Mouse (Mus musculus): ENCODE measurements at regions not wholly inside any gene's neighbourhood (a gene's known extent, or its start where the extent isn't known, plus 50 kb on each side); places are given as distances from the start of the nearest gene placed in this dataset.

DNA sequence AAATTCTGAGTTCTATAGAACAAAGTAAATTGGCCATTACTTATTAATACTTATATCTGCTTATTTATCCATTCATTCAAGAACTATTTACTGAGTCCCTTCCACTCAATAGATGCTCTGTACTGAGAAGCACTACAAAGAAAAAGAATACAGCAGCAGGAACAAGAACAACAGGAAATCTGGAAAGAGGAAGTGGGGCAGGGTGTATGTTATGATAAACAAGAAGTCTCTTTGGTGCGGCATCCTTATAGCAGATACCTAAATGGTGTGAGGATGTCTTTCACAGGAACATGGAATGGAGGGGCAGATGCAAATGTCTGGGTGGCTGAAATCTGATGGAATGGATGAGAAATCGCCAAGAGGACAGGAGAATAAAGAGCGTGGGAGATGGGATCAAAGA lies 208.5 kb upstream of the Zc3h12c start:
- no peak for DNase-seq

DNA sequence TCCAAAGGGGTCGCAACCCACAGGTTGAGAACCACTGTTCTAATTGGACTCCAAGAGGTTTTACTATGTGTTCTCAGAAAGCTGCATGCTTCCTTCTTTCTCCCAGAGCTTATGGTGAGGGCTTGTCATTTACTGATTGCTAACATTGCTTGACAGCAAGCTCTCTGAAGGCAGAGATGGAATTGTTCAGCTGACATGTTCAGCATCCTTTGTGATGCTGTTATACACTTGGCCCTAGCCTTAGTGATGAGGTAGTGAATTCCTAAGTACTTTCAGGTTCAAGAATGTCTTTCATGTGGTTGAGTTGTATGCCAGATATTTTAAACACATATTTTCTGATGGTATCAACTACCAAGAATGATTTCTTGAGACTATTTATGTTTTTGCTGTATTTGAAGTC lies 202.9 kb upstream of the Zc3h12c start:
- DNase-seq: no peak

DNA sequence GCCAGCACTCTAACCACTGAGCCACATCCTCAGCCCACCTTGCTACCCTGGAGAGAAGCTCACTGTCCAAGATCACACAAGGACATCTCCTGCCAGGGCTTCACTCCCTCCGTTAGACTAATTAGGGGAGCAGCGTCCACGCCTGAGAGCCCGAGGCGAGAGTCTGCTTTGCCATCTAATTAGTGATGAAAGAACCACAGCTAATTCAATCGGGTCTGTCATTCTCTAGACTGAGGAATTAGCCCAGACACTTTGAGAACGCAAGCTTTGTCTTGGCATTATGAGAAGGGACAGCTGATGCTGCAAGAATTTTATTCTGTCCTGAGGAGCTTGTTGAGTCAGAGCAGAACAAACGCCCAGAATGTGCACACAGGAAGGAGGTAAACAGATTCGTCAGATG lies 200.5 kb upstream of the Zc3h12c start:
- peak; percentile 22 for DNase-seq

DNA sequence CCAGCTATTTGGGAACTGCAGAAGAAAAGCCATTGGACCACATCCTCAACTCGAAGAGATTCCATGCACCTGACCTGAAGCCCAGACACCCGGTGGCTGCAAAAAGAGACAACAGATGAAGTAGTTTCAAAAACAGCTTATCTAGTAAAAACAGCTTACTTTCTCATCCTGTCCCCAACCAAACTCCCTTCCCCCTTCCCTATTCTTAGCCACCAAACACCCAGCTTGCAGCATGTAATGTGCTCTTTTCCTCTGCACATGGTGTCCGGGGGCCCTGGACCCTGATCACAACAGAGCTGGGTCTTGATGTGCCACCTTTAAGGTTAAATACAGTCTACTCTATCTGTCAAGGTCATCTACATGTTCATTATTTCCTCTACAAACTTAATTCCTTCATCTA lies 199.7 kb upstream of the Zc3h12c start:
- DNase-seq: no peak

DNA sequence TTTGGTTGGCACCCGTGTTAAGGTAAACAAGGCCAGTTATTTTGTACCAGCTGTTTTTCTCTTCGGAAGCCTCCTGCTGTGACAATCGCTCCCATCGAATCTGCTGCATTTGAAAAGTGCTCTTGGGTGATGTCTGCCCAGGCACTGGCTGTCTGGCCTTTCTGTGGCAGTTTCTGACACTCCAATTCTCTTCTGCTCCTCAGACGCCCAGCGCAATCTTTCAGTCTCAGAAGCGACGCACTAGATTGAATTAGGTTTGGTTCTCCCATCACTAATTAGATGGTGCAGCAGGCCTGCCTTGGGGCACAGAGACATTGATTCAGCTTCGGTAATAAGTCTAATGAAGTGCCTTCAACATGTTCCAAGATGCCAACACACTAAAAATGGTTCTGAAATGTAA lies 197.7 kb upstream of the Zc3h12c start:
- no peak for DNase-seq

DNA sequence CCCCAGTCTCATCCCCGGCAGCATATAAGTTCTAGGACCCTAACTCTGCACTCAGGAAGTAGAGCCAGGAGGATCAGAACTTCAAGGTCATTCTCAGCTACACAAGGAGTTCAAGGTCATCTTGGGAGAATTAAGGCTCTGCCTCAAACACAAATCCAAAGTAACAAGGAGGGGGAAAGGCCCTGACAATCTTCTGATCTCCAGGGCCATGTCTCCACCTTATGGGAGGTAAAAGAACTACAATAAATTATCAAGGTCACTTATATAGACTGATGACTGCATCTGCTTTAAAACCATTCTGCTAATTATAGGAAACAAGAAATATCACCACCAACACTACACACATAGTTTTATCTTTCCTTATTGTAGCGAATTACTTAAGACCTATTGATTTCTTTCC lies 193.2 kb upstream of the Zc3h12c start:
- DNase-seq: no peak

DNA sequence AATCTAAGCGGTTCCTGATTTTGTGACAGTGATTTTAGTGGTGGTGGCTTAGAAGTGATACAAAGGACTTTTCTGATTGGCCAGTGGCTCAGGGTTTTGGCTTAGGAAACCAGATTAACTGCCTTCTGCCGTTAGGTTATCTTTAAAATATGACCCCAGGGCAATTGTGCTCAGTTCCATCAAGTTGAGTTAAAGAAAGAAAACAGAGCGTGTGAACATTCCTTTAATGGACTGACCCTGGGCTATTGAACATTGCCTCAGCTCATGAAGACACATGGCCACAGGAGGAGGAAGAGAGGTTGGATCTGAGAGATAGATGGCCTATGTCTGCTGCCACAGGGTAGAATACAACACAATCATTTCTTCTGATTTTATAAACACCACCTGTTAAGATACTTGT lies 191.0 kb upstream of the Zc3h12c start:
- DNase-seq: no peak

DNA sequence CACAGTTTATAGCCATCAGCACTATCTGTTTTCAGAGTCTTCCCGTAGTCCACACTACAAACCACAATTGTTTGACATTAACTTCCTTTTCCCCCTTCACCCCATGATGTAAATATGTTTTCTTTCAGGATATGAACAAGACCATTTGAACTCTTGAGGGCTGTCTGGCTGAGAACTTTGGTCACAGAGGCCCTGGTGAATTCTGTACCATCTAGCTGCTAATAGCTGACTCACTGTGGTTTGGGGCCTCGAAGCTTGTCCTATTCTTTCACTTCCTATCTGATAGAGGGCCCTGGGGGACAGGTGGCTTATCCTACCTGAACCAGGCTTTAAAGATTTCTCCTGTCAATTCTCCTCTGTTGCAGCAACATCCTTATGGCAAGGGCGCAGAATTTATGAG lies 188.2 kb upstream of the Zc3h12c start:
- DNase-seq: no peak

DNA sequence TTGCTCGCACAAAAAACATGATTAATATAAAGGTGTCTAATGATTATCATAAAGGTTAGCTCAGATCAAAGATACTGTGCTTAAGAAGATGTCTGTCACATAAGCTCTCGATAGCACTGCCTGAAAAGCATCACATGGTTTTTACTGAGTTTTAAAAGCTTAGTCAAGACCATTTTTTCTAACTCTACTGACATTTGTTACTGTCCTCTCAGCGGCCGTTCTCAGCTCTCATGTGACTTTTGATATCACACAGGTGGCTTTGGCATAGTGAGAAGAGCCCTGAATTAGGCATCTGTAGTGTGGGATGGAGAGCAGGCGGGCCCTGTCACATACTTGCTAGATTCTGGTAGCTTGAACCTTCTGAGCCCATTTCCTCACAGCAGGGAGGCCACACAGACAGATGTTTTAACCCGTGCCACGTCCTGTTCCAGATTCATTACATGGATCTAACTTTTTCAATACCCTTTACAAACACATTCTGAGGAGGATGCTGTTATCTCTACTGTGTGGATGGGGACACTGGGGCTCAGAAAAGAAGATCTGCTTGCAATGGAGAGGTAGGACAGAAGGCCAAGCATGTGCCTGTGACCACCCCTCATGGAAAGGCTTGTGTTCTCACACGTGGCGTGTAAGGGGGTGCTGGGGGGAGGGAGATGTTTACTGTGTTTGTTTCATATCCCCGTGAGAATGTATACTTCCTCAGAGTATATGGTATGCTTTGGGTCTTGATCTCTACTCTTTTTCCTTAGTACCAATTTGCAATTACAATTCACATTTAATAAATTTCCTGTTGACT lies 187.0 kb upstream of the Zc3h12c start:
- DNase-seq: no peak

DNA sequence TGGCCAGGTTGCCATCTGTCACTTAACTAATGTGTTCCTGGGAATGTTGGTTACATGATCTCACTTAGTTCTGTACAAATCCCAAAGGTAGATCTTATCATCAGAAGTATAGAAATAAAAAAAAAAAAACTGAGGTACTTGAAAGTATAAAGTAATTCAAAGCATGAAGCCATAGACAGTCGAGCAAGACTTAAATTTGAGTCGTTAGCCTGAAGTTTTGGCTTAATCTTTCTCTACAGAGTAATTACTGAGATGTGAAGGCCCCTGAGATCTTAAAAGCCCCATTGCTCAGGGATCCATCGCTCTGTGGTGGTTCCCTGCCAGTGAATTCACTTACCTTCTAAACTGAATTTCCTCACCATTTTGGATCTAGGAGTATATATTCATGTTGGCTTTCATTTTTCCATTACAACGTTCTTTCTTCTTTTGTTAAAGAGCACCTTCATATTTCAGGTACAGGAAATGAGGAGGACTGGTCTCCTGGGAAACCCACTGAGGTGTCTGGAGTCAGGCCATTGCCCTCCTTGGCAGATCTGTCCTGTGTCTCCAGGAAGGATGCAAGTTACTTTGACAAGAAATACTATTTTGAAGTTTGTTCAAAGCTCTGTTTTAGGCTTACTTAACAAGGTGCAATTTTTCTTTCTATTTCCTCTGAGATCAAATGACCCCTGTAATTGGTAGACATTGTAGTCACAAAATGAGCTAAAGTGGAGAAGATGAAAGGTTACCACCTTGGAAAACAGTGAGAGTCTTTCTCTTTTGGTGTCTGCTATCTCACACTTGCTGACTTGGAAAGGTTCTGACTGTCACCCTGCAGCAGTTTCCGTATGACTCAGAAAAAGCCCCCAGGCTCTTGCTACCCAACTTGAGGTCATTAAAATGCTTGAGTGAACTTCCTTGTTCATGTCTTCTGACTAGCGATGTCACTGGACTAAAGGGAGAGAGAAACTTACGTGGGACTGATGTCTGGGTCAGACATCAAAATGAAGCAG lies 180.5 kb upstream of the Zc3h12c start:
- no peak for DNase-seq

DNA sequence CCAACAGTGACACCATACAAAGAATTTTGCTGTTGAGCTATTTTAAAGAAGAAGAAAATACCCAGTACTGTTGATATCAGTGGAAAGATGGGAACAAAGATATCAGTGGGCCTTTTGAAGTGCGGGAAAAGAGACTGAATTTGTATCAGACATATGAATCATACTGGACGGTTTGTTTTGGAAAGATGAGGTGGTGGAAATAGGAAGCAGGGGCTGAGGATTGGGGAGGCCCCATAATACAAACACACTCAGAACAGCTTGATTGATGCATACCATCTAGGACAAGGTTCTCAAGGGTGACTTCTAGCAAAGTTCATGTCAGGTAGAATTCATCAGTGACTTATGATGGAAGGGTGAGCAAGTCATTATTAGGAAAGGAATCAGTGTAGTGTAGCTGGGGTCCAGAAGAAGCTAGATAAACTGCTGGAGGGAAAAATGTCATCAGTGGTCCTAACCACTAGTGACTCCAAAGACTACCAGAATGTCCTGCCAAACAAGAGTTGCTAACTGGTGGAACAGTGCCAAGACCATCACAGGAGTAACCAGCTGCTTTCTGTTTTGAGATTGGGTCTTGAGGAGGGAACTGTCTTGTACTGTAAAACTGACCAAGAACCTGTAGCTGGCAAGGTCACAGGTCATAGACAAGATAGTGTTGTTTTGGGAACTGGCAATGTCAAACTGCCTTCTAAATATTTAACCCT lies 176.0 kb upstream of the Zc3h12c start:
- no peak for DNase-seq

DNA sequence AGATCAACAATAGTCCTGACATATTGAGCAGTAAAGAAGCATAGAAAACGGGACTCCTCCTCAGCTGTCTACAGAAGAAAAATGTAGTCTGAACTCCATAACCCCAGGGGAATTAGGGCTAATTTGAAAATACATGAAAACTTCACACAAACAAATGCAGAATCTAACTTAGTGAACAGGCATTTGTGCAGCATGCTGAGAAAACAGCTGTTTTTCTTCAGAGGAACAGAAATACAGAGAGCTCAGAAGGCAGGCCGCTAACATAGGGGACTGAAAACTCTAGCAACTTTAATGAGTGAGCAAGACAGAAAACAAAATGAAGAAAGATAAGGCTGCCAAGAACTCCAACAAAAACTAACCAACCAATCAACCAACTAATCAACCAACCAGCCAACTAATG lies 172.7 kb upstream of the Zc3h12c start:
- no peak for DNase-seq

DNA sequence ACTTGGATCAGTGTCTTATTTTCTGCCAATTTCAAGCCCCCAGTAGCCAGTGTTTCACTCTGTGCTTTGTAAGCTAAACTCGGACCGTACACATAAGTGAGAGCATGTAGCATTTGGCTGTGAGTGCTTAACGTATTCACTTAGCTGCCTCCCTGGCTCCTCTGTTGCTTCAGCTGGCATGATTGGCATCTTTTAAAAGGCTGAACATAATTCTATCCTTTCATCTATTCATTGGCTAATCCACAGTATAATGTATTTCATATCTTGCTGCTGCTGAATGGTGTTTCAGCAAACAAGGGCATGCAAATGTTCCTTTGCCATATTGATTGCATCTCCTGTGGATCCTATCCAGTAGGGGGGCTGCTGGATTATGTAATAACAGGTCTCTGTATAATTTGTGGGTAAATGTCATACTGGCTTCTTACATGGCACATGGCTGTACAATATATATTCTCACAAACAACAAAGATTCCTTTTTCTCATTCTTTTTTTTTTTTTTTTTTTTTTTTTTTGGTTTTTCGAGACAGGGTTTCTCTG lies 169.5 kb upstream of the Zc3h12c start:
- no peak for DNase-seq

DNA sequence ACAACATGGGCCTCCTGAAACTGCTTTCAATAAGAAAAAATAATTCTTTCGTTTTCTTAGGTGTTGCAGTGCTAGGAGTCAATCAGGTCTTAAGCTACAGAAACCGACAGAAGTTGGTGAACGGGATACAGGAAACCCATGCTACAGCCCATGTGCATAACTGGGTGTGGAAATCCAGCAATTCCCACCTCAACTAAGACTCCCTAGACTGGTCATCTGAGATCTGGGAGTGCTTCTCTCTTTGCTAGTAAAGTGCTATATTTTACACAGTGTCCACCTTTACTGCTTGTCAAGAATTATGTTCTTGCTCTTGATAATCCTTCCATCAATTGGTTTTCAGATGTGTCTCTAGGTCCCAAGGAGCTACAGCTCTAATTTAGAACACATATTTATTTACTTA lies 166.4 kb upstream of the Zc3h12c start:
- DNase-seq: no peak

DNA sequence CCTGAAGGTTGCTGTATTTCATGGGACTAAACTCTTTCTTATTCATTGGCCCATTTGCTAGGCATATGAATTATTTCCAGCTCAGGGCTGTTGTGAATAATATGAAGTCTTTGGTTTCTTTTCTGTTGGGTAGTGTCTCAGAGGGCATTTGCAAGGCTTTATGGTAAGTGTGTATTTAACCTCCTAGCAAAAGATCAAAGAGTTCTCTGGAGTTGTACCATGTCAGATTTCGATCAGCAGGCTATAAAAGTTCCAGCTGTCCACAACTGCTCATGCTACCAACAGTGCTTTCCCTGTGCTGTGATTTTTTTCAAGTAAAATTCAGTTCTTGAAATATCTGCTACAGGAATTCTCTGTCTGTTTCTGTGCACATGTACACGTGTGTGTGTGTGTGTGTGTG lies 165.5 kb upstream of the Zc3h12c start:
- no peak for DNase-seq

DNA sequence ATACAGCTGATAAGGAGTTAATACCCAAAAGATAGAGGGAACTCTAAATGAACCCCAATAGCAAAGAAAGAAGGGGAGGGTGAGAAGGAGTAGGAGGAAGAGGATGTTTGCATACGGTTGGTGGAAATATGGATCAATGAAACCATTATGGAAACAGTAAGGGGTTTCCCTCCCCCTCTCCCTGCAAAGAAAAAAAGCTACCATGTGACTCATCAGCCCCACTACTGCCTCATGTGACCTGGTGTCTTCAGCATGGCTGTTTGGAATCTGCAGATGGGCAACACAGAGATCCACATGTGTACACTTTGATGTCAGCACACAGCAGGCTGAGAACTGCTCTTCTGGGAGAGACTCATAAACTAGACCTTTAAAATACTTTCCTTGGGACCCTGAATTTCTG lies 163.4 kb upstream of the Zc3h12c start:
- DNase-seq: no peak

DNA sequence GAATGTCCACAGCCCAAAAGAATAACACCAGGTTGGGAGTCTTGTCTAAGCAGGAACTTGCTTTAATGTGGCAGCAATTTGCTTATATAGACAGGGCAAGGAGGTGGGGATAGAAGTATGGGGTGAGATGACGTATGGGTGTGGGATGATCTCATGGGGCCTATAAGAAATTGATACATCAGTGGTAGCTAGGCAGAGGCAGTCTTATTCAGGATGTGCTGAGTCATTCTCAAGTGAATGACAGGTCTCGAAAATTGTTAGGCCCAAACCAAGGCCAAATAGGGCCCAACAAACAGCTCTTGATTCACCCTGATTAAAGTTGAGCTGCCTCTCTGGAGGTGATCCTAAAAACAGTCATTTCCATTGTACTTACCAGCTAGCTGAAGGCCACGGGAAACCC lies 162.3 kb upstream of the Zc3h12c start:
- no peak for DNase-seq

DNA sequence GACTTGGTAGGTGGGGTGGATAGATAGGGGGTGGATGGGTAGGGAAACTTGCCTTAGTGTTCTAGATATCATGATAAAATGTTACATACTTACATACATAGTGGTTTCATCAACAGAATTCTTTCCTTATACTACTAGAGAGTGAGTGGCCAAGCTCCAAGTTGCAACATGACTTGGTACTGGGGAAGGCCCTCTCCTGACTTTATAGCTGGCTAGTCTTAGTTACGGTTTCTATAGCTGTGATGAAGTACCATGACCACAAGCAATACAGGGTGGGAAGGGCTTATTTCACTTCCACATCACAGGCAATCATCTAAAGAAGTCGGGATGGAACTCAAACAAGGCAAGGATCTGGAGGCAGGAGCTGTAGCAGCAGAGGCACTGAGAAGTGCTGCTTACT lies 156.0 kb upstream of the Zc3h12c start:
- no peak for DNase-seq

DNA sequence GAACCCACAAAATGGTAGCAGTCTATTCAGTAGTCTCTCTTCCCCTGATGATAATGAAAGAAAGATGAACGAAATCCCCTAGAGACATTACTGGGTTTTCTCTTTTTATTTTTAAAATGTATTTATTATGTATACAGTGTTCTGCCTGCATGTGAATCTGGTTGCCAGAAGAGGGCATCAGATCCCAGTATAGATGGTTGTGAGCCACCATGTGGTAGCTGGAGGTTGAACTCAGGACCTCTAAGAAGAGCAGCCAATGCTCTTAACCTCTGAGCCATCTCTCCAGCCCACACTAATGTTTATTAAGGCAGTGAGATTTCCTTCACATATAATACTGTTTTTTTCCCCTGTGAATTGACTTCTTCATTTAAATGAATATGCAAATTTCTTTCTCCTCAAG lies 155.4 kb upstream of the Zc3h12c start:
- DNase-seq: no peak

DNA sequence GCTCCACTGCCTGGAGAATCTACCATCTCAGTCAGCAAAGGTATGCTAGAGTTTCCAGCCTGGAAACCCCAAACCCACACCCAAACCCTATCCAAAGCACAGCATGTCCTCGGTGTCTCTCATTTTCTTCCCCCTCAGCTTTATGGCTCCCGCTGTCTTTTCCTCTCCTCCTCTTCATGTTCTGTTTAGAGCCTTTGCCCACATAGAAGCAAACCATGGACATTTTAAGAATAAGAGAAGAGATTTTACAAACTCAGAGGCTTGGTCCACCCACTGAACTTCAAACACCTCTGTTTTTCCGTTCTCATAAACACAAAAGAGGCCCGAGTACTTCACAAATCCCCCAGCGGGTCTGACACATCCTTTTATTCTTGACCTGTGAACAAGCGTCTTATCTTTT lies 154.9 kb upstream of the Zc3h12c start:
- no peak for DNase-seq

DNA sequence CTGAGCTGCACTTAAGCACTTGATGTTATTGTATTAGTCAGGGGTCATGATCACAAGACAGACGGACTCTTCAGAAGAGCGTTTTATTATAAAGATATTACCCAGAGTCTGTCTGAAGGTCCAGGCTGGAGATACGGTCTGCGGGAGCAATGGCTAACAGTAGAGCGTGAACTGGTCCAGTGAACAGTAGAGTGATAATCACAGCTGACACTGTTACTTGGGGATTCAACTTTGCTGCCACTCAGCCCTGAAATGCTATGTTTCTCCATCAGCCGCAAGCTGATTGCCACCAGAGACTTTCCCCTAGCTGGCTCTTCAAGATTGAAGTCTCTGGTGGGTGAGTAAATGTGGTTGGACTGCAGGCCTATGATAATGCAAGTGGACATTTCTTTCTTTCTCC lies 133.1 kb upstream of the Zc3h12c start:
- DNase-seq: no peak

DNA sequence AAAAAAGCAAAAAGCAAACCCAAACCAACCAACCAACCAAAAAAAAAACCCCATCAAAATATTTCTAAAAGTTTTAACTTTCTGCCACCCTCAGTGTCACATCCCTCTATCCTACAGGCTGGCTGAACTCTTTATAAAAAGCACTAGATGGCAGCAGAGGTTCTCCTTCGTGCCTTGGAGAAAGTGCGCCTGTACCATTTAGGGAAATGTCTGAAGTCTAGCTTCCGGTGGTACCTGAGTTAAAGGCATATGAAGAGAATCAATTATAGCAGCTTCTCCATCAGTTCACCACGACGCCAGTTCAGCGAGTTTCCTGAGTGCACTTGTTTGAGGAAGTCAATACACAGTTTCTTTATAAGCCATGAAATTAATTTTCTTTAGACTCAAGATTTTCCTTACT lies 130.0 kb upstream of the Zc3h12c start:
- peak; percentile 78 for DNase-seq

DNA sequence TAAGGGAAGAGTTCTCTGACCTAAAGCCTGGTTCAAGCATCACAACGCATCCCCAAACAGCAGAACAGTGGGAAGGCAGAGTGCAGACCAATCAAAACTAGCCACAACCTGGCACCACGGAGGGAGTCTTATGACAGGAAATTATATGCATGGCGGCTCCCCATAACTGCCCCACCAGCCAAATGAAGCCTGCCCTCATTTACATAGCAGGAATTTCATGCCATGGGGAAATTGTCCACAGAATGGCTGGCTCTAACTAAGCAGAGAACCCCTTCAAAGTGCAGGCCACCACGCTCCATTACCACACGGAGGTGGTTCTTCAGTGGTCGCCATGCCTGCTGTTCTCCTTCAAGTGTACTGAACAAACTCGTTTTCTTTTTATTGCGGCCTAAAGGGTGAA lies 126.3 kb upstream of the Zc3h12c start:
- no peak for DNase-seq
